Mouse (Mus musculus): Measurements from ENCODE around the gene Cyb561d2. TPM values are rescaled to one million over a fixed set of nuclear protein-coding genes. Genes with fewer than 3 reads are reported as not detected.

Cyb561d2 gene
- polyA plus RNA-seq, 1 experiment: 62.6 TPM

DNA sequence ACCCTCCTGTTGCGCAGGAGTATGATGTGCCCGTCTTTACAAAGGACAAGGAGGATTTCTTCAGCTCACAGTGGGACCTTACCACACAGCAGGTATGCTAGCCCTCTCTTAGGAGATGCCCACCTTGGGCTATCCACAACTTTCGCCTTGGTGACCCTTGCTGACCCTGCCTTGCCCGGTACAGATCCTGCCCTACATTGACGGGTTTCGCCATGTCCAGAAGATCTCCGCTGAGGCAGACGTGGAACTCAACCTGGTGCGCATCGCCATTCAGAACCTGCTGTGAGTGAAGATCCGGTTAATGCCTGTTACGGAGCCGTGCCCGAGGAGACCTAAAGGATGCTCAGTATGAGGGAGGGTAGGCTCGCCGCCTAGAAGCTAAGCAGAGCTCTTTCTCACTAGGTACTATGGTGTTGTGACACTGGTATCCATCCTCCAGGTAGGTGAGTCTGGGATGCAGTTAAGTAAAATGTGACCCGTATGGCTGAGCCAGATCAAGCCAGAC is 2.3 kb upstream of the Cyb561d2 start:
- H3K27me3 ChIP-seq (replicated peaks; ENCODE audit: control insufficient read depth, insufficient read depth, low read length): no peaks in the 10 kb centered on the region
- no peak overlapping the region for H3K4me3 ChIP-seq (ENCODE audit: insufficient read depth, low read depth, low read length)
- 96% methylated on average over 17 of the region's 17 CpGs for WGBS
- H3K36me3 ChIP-seq (ENCODE audit: control insufficient read depth, insufficient read depth, low read length): no peaks in the 10 kb centered on the region
- no peak for DNase-seq
- peaks cover 16% of the 10 kb centered on the region; the same call in 1 of the 2 replicates for H3K4me1 ChIP-seq (ENCODE audit: control insufficient read depth, insufficient read depth, low read length)
- no peak overlapping the region for H3K27ac ChIP-seq (ENCODE audit: insufficient read depth, low read depth, low read length)
- TF ChIP-seq CTCF (conservative IDR thresholded peaks at IDR 0.05; ENCODE audit: insufficient read depth, insufficient read length, low read depth, low read length) (no peak), POLR2A (IDR thresholded peaks at IDR 0.05; ENCODE audit: low read depth, low read length) (no peak)

DNA sequence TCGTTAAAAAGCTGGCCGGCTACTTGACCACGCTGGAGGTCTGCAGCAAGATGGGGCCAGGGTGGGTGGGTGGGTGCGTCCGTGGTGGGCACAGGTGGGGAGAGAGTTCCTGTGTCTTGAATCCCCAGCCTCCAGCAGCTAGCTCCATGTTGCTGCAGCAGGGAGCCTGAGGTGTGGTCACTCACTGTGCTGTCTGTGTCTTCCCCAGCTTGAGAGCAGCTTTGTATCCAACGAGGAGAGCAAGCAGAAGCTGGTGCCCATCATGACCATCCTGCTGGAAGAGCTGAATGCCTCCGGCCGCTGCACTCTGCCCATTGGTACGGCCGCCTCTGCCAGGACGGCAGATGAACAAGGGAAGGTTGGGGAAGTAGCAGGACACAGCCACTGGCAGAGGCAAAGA is 1.3 kb upstream of the Cyb561d2 start:
- TF ChIP-seq CTCF (conservative IDR thresholded peaks at IDR 0.05; ENCODE audit: insufficient read depth, insufficient read length, low read depth, low read length): no peak
- TF ChIP-seq POLR2A (IDR thresholded peaks at IDR 0.05; ENCODE audit: low read depth, low read length): no peak
- H3K27me3 ChIP-seq (replicated peaks; ENCODE audit: control insufficient read depth, insufficient read depth, low read length): no peaks in the 10 kb centered on the region

DNA sequence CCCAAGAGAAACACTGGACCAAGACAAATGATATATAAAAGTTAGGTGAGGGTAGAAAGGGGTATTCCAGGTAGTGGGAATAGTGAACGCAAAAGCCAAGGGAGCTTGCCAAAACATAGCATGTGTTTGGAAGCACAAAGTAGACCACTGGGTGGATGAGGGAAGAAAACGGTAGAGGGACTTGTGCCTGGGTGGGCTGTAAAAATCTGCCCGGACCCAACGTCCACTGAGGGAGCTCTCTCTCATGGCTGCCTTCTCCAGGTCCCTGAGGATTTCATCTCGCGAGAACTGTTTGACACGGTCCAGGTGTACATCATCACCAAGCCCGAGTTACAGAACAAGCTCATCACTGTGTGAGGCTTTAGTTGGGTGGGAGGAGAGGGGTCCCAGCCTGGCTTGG is 728 bp upstream of the Cyb561d2 start:
- H3K27me3 ChIP-seq (replicated peaks; ENCODE audit: control insufficient read depth, insufficient read depth, low read length): no peaks in the 10 kb centered on the region
- peak overlapping the region; percentile 71 for H3K4me3 ChIP-seq (ENCODE audit: insufficient read depth, low read depth, low read length)
- peaks cover 10% of the 10 kb centered on the region; the same call in 1 of the 2 replicates for H3K4me1 ChIP-seq (ENCODE audit: control insufficient read depth, insufficient read depth, low read length)
- TF ChIP-seq CTCF (conservative IDR thresholded peaks at IDR 0.05; ENCODE audit: insufficient read depth, insufficient read length, low read depth, low read length): no peak
- TF ChIP-seq POLR2A (IDR thresholded peaks at IDR 0.05; ENCODE audit: low read depth, low read length): no peak
- no peak for DNase-seq
- no peak overlapping the region for H3K27ac ChIP-seq (ENCODE audit: insufficient read depth, low read depth, low read length)
- H3K36me3 ChIP-seq (ENCODE audit: control insufficient read depth, insufficient read depth, low read length): 0 out of 2 replicates have a peak, but pooled peaks cover 2% of the 10 kb centered on the region
- WGBS: 23% methylated on average over 8 of the region's 8 CpGs

More for the DNA sequence above, 1.3 kb upstream of the Cyb561d2 start:
- 87% methylated on average over 11 of the region's 11 CpGs for WGBS
- H3K36me3 ChIP-seq (ENCODE audit: control insufficient read depth, insufficient read depth, low read length): no peaks in the 10 kb centered on the region
- peaks cover 15% of the 10 kb centered on the region; the same call in 1 of the 2 replicates for H3K4me1 ChIP-seq (ENCODE audit: control insufficient read depth, insufficient read depth, low read length)
- H3K4me3 ChIP-seq (ENCODE audit: insufficient read depth, low read depth, low read length): no peak overlapping the region
- DNase-seq: no peak
- H3K27ac ChIP-seq (ENCODE audit: insufficient read depth, low read depth, low read length): no peak overlapping the region

DNA sequence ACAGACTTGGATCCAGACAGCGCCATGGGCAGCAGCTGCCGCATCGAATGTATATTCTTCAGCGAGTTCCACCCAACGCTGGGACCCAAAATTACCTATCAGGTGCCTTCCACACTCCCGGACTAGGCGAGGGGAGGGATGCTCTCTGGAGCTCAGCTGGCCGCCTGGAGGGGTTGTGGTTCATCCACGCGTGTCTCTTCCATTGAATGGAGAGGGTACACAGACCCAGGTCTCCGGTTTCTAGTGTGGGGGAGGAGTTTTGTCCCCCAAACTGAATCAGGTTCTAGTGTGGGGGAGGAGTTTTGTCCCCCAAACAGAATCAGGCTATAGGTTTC is 326 bp upstream of the Cyb561d2 start:
- 0 out of 2 replicates have a peak, but pooled peaks cover 2% of the 10 kb centered on the region for H3K36me3 ChIP-seq (ENCODE audit: control insufficient read depth, insufficient read depth, low read length)
- 0% methylated on average over 11 of the region's 11 CpGs for WGBS
- TF ChIP-seq POLR2A (IDR thresholded peaks at IDR 0.05; ENCODE audit: low read depth, low read length): no peak
- peak overlapping the region; percentile 61 for H3K27ac ChIP-seq (ENCODE audit: insufficient read depth, low read depth, low read length)
- H3K4me1 ChIP-seq (ENCODE audit: control insufficient read depth, insufficient read depth, low read length): peaks cover 7% of the 10 kb centered on the region; the same call in 1 of the 2 replicates
- DNase-seq: no peak
- H3K4me3 ChIP-seq (ENCODE audit: insufficient read depth, low read depth, low read length): peak overlapping the region; percentile 71
- H3K27me3 ChIP-seq (replicated peaks; ENCODE audit: control insufficient read depth, insufficient read depth, low read length): no peaks in the 10 kb centered on the region

DNA sequence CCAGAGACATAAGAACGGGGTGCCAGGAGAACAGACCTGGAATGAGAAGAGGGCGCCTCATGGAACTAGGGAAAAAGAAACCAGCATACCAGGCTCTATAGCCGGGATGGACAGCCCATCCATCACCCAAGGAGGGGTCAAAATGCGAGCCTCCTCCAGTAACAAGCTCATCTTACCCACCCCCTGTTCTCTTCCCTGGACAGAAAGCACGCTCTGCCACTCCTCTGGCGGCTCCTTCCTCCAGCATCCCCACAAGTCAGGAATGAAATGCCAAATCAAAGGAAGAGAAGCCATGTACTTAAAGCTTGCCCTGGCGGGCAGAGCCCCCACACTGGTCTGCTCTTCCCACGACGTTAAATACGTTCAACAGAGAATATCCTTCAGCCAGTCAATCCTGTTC is 988 bp downstream of the Cyb561d2 start:
- 0 out of 2 replicates have a peak, but pooled peaks cover 2% of the 10 kb centered on the region for H3K36me3 ChIP-seq (ENCODE audit: control insufficient read depth, insufficient read depth, low read length)
- H3K4me3 ChIP-seq (ENCODE audit: insufficient read depth, low read depth, low read length): peak overlapping the region; percentile 71; the same call in 1 of the 2 replicates
- TF ChIP-seq CTCF (conservative IDR thresholded peaks at IDR 0.05; ENCODE audit: insufficient read depth, insufficient read length, low read depth, low read length): no peak
- TF ChIP-seq POLR2A (IDR thresholded peaks at IDR 0.05; ENCODE audit: low read depth, low read length): no peak
- no peaks in the 10 kb centered on the region for H3K27me3 ChIP-seq (replicated peaks; ENCODE audit: control insufficient read depth, insufficient read depth, low read length)
- DNase-seq: no peak
- peaks cover 12% of the 10 kb centered on the region; the same call in 1 of the 2 replicates for H3K4me1 ChIP-seq (ENCODE audit: control insufficient read depth, insufficient read depth, low read length)
- H3K27ac ChIP-seq (ENCODE audit: insufficient read depth, low read depth, low read length): no peak overlapping the region
- 20% methylated on average over 10 of the region's 10 CpGs for WGBS

DNA sequence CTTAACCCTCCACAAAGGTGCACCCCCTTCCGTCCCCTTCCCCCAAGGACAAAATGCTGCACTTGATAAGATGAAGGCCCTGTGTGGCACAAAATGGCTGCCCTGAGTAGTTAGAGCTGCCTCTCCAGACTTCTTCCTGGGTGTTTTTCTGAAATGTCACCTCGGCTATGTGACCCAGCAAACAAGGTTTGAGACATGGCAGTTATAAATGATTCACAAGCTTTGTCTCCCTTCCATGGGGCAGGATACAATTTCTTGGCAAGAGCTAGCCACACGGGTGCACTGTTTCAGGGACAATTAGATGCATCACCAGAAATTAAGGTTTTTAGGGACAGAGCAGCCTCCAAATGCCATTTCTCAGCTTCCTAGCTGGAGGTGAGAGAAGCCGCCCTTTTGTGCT is 1.6 kb downstream of the Cyb561d2 start:
- no peaks in the 10 kb centered on the region for H3K27me3 ChIP-seq (replicated peaks; ENCODE audit: control insufficient read depth, insufficient read depth, low read length)
- DNase-seq: peak; percentile 56
- H3K4me3 ChIP-seq (ENCODE audit: insufficient read depth, low read depth, low read length): no peak overlapping the region
- TF ChIP-seq CTCF (conservative IDR thresholded peaks at IDR 0.05; ENCODE audit: insufficient read depth, insufficient read length, low read depth, low read length) (no peak), POLR2A (IDR thresholded peaks at IDR 0.05; ENCODE audit: low read depth, low read length) (no peak)
- 43% methylated on average over 4 of the region's 4 CpGs for WGBS
- no peak overlapping the region for H3K27ac ChIP-seq (ENCODE audit: insufficient read depth, low read depth, low read length)
- H3K4me1 ChIP-seq (ENCODE audit: control insufficient read depth, insufficient read depth, low read length): peaks cover 17% of the 10 kb centered on the region; the same call in 1 of the 2 replicates
- H3K36me3 ChIP-seq (ENCODE audit: control insufficient read depth, insufficient read depth, low read length): 0 out of 2 replicates have a peak, but pooled peaks cover 2% of the 10 kb centered on the region

DNA sequence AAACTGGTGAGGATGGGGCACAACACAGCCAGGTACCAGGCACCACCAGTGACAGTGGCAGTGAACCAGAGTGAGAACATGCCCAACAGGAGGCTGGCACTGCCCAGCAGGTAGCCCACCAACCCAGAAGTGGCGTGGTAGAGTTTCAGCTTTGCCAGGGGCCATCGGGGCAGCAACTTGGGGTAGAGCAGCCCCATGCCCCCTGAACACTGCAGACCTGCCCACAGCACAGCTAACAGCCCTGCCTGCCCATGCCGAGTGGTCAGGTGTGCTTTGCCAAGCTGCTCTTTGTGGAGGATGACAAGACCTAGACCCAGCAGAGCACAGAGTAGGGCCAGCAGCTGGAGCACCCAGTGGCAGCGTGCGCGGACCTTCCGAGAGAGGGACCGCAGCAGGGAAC is 2.1 kb downstream of the Cyb561d2 start:
- TF ChIP-seq CTCF (conservative IDR thresholded peaks at IDR 0.05; ENCODE audit: insufficient read depth, insufficient read length, low read depth, low read length): no peak
- Histone ChIP-seq H3K4me1 (ENCODE audit: control insufficient read depth, insufficient read depth, low read length) (peaks cover 17% of the 10 kb centered on the region; the same call in 1 of the 2 replicates), H3K27ac (ENCODE audit: insufficient read depth, low read depth, low read length) (no peak overlapping the region), H3K4me3 (ENCODE audit: insufficient read depth, low read depth, low read length) (no peak overlapping the region), H3K27me3 (replicated peaks; ENCODE audit: control insufficient read depth, insufficient read depth, low read length) (no peaks in the 10 kb centered on the region), H3K36me3 (ENCODE audit: control insufficient read depth, insufficient read depth, low read length) (0 out of 2 replicates have a peak, but pooled peaks cover 2% of the 10 kb centered on the region)
- WGBS: 94% methylated on average over 8 of the region's 8 CpGs
- DNase-seq: no peak
